Mouse (Mus musculus) bone marrow, adult 2 months (tissue): ENCODE data around the gene Myh9.

Experiments
- CTCF ChIP-seq: fragments of 200-500 bp; IDR thresholded peaks from 2 replicates; pipeline ENCODE4 v1.5.1; 2011; ENCODE audit warnings: low read length, control low read depth; ENCODE audit not compliant: control insufficient read depth, insufficient read depth
- POLR2A ChIP-seq: fragments of 200-500 bp; IDR thresholded peaks from 2 replicates; pipeline ENCODE4 v1.6.1; 2011; ENCODE audit warnings: low read depth, mild to moderate bottlenecking, control low read depth, low read length, borderline replicate concordance; ENCODE audit not compliant: control insufficient read depth

GRCm38 (mm10) chr15:77851136-77851535 is 9.2 kb upstream of the Myh9 start:
- TF ChIP-seq CTCF (no peak), POLR2A (no peak)
